Mouse (Mus musculus): Measurements from ENCODE around the gene Pax2. TPM values are rescaled to one million over a fixed set of nuclear protein-coding genes. Genes with fewer than 3 reads are reported as not detected.

Gene Pax2
- polyA plus RNA-seq (2017; shearing (Covaris generic)), result not detected

GRCm38 (mm10) chr19:44755693-44756420 is at the start of gene Pax2:
Gene Pax2 (plus strand): TSS chr19:44756045.

Other genes starting within 250 kb of the Pax2 start
- 5.3 TPM for gene Sec31b, start 210.2 kb upstream of the Pax2 start, polyA plus RNA-seq (2017; shearing (Covaris generic))
- gene Gm20538, start 203.2 kb upstream of the Pax2 start, polyA plus RNA-seq (2017; shearing (Covaris generic)), result 11.4 TPM
- 369 TPM for gene Ndufb8, start 200.6 kb upstream of the Pax2 start, polyA plus RNA-seq (2017; shearing (Covaris generic))
- 45.1 TPM for gene Hif1an, start 193.2 kb upstream of the Pax2 start, polyA plus RNA-seq (2017; shearing (Covaris generic))
- gene Slf2, start 175.1 kb downstream of the Pax2 start, polyA plus RNA-seq (2017; shearing (Covaris generic)), result 50.6 TPM
- gene Sema4g, start 233.1 kb downstream of the Pax2 start, polyA plus RNA-seq (2017; shearing (Covaris generic)), result 0.06 TPM
- 21.4 TPM for gene Twnk, start 249.6 kb downstream of the Pax2 start, polyA plus RNA-seq (2017; shearing (Covaris generic))

Data from CD4-positive, CD25-positive, alpha-beta regulatory T cell, adult 9 weeks (primary cell).